Mouse (Mus musculus): Measurements from ENCODE around the gene Foxn3.

Gene Foxn3

GRCm38 (mm10) chr12:99563219-99564059, at the start of gene Foxn3:
Foxn3 (minus strand) TSS chr12:99563582.
- peak; percentile 78 for DNase-seq (ENCODE audit: low spot score)

DNA sequence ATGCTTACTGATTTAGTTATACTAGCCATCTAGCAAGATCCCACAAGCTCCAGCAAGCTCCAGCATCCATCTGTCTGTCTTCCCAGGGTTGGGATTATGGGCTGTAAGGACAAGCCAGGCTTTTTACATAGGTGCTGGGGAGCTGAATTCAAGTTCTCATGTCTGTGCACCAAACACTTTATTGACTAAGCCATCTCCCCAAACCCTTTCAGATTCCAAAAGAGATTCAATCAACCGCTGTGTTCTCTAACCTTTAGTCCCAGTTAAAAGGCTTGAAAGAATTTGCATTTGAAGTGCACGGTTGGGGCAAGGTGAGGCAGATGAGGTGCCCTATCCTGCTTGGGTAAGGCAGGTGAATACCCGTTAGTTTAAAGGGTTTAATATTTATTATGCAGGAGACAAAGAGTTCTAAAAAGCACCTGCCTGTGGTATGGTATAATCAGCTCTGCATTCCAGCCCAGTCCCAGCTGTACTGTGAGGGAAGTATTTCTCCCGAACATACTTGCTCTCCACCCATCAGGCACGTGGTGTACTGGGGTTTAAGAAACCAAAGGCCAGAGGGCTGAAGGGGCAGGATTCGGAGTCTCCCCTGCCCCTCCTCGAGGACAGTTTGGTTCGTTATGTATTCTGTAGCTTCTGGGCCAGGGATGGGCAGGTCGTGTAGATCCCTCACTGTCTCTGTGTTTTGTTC, 48.9 kb upstream of the Foxn3 start:
- no peak for DNase-seq (ENCODE audit: low spot score)

DNA sequence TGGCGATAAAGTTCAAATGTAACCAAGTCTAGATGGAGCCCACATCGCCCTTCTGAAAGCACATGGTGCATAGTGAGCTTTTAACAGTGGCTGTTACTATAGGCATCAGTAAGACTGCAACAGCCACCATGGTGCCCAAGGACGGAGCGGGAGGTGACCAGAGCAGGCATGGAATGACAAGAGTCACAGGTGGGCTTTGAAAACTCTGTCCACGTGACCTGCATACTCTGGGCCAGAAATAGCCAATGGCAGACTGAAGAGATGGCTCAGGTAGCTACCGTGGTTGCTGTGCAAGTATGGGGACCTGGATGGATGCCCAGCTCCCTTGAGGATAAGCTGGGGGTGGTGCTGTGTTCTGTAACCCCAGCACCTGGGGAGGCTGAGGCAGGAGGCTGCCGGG, 47.5 kb upstream of the Foxn3 start:
- DNase-seq (ENCODE audit: low spot score): no peak

DNA sequence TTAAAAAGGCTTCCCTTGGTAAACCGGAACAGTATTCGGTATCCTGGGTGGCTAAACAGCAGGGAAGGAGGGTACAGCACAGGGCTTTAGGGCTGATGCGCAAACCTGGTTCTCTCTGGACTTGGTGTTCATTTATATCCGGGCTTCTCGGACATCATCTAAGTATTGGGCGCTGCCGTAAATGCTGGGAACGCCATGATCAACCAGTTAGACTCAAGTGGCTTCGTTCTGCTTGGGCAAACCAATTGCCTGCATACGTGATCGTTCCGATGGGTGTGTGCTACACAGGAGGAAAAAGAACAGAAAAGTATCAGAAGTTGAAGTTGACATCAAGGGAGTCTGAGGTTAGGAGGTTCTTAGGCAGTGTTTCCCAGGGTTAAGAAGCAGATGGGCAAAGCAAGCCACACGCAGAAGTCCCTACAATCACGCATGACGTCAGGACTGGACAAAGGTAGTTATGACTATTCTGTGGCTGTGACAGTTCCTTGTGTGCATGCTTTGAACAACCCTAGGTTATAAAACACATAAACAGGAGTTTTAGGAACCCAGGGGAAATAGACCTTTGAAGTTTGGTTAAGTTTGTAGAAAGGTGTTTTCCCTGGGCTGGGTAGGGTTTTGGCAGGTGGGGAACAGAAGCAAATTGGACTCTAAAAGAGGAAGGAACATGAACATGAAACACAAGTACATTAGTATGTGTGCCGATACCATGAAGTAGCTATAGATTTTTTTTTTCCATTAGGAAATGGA, 46.9 kb upstream of the Foxn3 start:
- DNase-seq (ENCODE audit: low spot score): no peak

- no peak for DNase-seq (ENCODE audit: low spot score)
Measured at GRCm38 (mm10) chr12:99609643-99610042, 46.3 kb upstream of the Foxn3 start.

DNA sequence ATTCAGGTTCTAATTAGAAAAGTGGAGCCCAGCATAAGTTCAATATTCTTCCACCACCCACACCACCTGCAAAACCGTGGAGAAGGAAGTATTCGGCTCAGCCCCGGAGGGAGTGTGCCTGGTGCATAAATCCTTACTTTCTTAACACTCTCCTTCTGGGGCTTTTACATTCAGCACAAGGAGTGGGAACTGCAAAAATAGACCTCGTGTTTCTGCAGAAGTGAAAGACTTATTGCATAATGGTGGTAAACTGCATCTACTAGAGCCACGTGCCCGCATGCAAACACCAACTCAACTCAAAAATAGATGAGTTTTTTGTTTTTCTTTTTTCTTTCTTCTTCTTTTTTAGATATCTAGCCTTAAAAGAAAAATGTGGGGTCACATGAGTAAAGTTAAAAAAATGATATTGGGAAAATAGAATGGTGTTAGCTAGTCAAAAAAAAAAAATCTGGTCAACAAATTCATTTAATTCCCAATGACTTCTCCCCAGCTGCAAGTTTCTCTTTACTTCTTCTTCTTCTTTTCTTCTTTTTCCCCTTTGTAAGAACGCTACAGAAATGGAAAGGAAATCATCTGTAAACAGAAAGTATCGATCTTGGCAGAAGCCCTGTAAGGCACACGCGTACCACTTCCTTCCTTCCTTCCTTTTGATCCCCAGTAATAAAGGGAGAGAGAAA, 45.0 kb upstream of the Foxn3 start:
- no peak for DNase-seq (ENCODE audit: low spot score)

GRCm38 (mm10) chr12:99603381-99603780, 40.0 kb upstream of the Foxn3 start:
- no peak for DNase-seq (ENCODE audit: low spot score)

- no peak for DNase-seq (ENCODE audit: low spot score)
Measured at GRCm38 (mm10) chr12:99601841-99602240, 38.5 kb upstream of the Foxn3 start.

DNA sequence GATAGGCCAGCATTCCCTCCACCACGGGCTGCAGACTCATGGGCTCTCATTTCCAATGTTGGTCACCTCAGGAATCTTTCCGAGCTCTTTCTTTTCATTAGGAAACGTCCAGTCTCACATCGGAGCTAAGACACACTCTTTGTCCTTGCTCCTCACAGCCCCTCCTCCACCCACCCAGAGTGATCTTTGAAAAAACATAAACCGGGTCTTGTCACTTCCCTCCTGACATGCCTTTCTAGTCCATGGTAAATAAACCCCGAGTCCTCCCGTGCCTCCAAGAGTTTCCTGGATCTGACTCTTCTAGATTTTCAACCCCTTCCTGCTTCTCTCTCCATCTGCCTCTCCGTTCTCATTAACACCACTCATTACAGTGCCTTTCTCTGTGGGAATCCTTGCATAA, 38.0 kb upstream of the Foxn3 start:
- no peak for DNase-seq (ENCODE audit: low spot score)

GRCm38 (mm10) chr12:99599606-99600005, 36.2 kb upstream of the Foxn3 start:
- no peak for DNase-seq (ENCODE audit: low spot score)

- DNase-seq (ENCODE audit: low spot score): no peak
Measured at GRCm38 (mm10) chr12:99596397-99596796, 33.0 kb upstream of the Foxn3 start.

- no peak for DNase-seq (ENCODE audit: low spot score)
Measured at GRCm38 (mm10) chr12:99587338-99587737, 24.0 kb upstream of the Foxn3 start.

- no peak for DNase-seq (ENCODE audit: low spot score)
Measured at GRCm38 (mm10) chr12:99579989-99580388, 16.6 kb upstream of the Foxn3 start.

DNA sequence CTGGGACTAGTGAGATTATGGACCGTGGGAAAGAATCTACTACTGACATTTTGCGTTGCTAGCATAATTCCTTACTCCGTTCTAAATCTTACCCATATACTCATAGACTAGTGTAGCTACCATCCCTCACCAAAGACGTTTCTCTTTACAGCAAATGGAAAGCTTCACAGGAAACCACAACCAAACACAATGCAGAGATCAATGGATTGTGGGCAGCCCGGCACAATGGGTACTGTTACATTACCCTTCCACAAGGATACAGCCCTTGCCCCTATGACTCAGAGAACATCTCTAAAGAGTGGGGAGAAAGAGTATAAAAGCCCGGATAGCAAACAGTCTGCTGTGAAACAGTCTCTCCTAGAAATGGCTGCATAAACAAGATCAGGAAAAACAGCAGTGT, 13.3 kb upstream of the Foxn3 start:
- no peak for DNase-seq (ENCODE audit: low spot score)

DNA sequence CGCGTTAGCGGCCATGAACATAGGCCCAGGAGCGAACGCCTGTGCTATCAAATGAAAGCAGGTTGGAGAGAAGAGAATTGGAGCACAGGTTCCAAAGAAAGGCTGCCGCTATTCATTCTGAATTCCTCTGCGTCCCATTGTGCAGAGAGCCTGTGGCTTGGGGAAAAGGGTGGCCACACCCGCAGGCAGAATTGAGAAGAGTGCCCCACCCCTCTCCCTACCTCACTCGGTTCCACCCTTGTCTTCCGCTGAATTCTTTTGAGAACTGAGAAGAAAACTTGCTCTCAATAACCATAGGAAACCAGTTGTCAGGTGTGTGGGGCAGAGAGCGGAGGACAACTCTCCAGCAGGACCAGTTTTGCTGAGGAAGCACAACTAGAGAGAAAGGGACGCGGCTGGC, 10.9 kb upstream of the Foxn3 start:
- DNase-seq (ENCODE audit: low spot score): no peak

- DNase-seq (ENCODE audit: low spot score): no peak
Measured at GRCm38 (mm10) chr12:99573036-99573435, 9.7 kb upstream of the Foxn3 start.

GRCm38 (mm10) chr12:99571999-99572398, 8.6 kb upstream of the Foxn3 start:
- no peak for DNase-seq (ENCODE audit: low spot score)

DNA sequence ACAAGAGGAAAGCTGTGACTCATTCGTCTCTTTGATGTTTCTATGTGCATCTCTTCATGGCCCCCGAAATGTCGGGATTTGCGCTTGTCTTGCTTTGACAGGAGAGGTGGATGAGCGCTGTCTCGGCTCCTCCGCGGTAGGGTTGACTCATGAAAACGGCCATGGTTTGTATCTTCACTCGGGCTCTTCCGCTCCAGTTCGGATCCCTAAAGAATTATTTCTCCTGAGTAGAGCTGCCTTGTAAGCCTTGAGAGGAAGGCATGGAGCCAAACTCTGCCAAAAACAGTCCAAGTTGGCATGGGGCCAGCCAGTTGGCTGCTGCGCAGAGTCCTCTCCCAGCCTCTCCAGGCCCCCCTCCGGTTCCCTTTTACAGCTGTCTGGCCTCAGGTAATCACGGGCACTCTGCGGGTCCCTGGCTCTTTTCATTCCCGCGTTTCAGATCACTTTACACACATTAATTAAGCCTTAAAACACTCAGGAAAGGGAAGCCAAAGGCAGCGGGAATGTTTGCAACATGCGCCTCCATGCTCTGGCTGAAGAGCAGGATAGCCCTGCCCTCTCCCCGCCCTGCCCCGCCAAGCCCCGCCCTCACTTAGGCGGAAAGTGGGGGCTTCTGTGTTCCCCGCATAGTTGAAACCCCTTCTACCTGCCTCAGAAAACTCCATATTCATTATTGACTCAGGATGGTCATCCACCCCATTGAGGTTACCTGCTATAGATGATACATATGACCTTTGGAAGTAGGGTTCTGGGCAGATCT, 7.0 kb upstream of the Foxn3 start:
- DNase-seq (ENCODE audit: low spot score): peak; percentile 79

- no peak for DNase-seq (ENCODE audit: low spot score)
Measured at GRCm38 (mm10) chr12:99565606-99566005, 2.2 kb upstream of the Foxn3 start.

DNA sequence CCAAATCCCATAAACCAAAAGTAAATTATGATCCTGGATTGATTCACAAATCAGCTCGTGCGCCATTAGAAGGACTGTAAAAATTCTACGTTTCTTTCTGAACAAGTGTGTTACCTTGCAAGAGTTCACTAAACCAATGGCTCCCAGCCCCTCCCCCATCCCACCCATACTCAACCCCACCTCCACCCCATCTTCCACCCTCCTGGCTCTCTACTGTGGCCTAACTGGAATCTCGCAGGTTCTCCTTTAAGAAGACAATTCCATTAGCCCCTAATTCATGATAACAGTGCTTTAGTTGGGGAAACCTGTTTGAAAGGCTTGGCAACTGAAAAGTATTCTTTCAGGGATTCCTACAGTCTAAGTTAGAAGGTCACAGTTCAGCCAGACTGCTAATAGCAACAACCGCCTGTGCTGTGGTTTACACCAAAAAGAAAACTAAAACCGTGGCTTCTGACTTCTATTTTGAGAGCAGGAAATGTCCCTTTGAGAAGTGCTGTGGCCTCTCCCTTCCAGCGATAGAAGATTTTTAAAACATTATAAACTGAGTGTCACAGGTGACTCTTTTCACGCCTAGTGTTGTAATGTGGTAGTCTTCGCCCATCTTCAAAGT, 1.0 kb upstream of the Foxn3 start:
- DNase-seq (ENCODE audit: low spot score): no peak

DNA sequence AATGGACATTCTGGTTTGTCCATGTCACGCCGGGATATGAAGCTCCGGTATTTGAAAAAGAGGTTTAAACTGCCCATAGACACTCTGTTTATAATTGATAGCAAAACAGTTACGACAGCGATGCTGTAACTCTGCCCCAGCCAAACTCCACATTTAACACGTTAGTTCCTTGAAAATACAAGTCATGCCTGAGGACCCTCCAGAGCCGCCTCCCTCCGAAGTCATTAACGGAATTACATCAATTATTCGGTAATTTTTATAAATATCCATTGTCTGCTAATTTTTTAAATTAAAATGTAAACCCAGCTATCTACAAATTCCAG, 554 bp downstream of the Foxn3 start:
- DNase-seq (ENCODE audit: low spot score): no peak

Data from ovary, postnatal 36 days (tissue).